Mouse (Mus musculus) liver, embryonic 14 days (tissue): ENCODE data around the gene Zfx. TPM values are rescaled to one million over a fixed set of nuclear protein-coding genes. Genes with fewer than 3 reads are reported as not detected.

ENCODE experiments used
- polyA plus RNA-seq: library from polyadenylated mRNA; depleted of rRNA; stranded (reverse); fragments of >200 nt; gene quantifications from 2 replicates; pipeline ENCODE4 v1.2.3, GENCODE M21; 2012; rRNA removed

Zfx gene
- 4.1 and 5.1 TPM in 2 replicates for polyA plus RNA-seq

GRCm38 (mm10) chrX:94123059-94123839 is at the start of gene Zfx:
Zfx (minus strand) TSS chrX:94123702.

Other genes with a start within 250 kb of the Zfx start
- 1.8 and 1.9 TPM in 2 replicates for gene AU015836, start 155.0 kb downstream of the Zfx start, polyA plus RNA-seq
- gene Eif2s3x, start 89.2 kb upstream of the Zfx start, polyA plus RNA-seq: 53.5 and 54.0 TPM in 2 replicates
- gene Klhl15, start 110.9 kb upstream of the Zfx start, polyA plus RNA-seq: 2.4 and 2.5 TPM in 2 replicates
- gene Fam90a1b, start 243.1 kb upstream of the Zfx start, polyA plus RNA-seq: 0.03 TPM in 2 replicates
- gene Apoo, start 243.4 kb upstream of the Zfx start, polyA plus RNA-seq: 11.6 and 13.5 TPM in 2 replicates